11 mouse cellular contexts compared by ENCODE assay signal in the genomic region with DNA sequence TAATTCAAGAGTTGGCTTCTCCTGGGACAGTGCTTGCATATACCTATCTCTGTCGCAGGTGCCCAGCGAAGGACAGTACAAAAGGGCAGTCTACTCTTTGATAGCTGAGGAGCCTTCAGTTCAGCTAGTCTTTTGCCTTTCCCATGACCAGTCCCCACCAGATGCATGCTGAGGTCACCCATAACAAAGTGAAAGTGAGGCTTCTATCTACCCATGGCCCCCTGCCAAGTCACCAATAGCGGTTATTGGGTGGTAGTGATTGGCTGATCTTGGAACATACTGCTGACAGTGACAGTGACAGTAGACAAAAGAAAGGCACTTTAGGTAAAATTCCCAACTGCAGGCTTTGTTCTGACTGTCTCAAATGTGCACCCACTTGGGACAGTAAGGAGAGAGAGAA. TPM values are rescaled to one million over a fixed set of nuclear protein-coding genes. Genes with fewer than 3 reads are reported as not detected.
DNase-seq lines count a peak whose midpoint lies in the region; ATAC-seq and TF ChIP-seq lines count a peak whose summit lies in the region.
"Had no signal": no experiment of that assay in that cellular context is flagged by ENCODE, and none has a peak within 500 bp of the region (broad histone marks: within the 10 kb centered on the region; RNA-seq: fewer than 3 reads in every experiment).

No protein-coding gene starts in this region.

- no peak for ATAC-seq in heart, embryonic 13.5 days (ENCODE audit: extremely low read depth, insufficient number of reproducible peaks, low FRiP score, low TSS enrichment)
- ATAC-seq: CD4-positive, CD25-positive, alpha-beta regulatory T cell, adult 4 months had no signal

- H3K9me3 ChIP-seq in heart, embryonic 13.5 days: no peaks in the 10 kb centered on the region
- no peaks in the 10 kb centered on the region for H3K9me3 ChIP-seq in midbrain, embryonic 10.5 days (replicated peaks)
- H3K9me3 ChIP-seq: megakaryocyte, embryonic 14.5 days had no signal

- intact Hi-C loops in gastrocnemius, adult 2 months (cut with DNase I): no loop called here

- no peaks in the 10 kb centered on the region for H3K36me3 ChIP-seq in heart, embryonic 13.5 days
- peaks cover 58% of the 10 kb centered on the region for H3K36me3 ChIP-seq in midbrain, embryonic 10.5 days

- no peak overlapping the region for H3K4me3 ChIP-seq in heart, embryonic 13.5 days
- H3K4me3 ChIP-seq in gastrocnemius, adult 2 months: no peak overlapping the region
- no peak overlapping the region for H3K4me3 ChIP-seq in midbrain, embryonic 10.5 days
- H3K4me3 ChIP-seq: megakaryocyte, embryonic 14.5 days had no signal

- no peaks in the 10 kb centered on the region for H3K27me3 ChIP-seq in heart, embryonic 13.5 days (replicated peaks)
- no peaks in the 10 kb centered on the region for H3K27me3 ChIP-seq in midbrain, embryonic 10.5 days (ENCODE audit: low read depth, poor library complexity, severe bottlenecking)
- H3K27me3 ChIP-seq: megakaryocyte, embryonic 14.5 days had no signal

- no peak overlapping the region for H3K9ac ChIP-seq in heart, embryonic 13.5 days

- WGBS in heart, embryonic 13.5 days: 76% methylated on average over 3 of the region's 3 CpGs
- 93% methylated on average over 3 of the region's 3 CpGs for WGBS in midbrain, embryonic 10.5 days

- H3K4me1 ChIP-seq in heart, embryonic 13.5 days: peaks cover 35% of the 10 kb centered on the region
- H3K4me1 ChIP-seq in midbrain, embryonic 10.5 days: peaks cover 81% of the 10 kb centered on the region
- H3K4me1 ChIP-seq: megakaryocyte, embryonic 14.5 days had no signal

- TF ChIP-seq CTCF in gastrocnemius, adult 2 months (IDR thresholded peaks at IDR 0.05): no peak

- DNase-seq in heart, adult 11 months: no peak
- peak; percentile 30 for DNase-seq in 416B (ENCODE audit: low read depth)
- peak; percentile 44 to 56 for DNase-seq in adrenal gland, postnatal 36 days
- peak; percentile 35 for DNase-seq in lung, postnatal 14 days
- DNase-seq in natural killer cell, adult 2 months (ENCODE audit: low spot score in 2 of 2): no peak
- no peak for DNase-seq in gastrocnemius, adult 2 months
- no peak for DNase-seq in midbrain, embryonic 10.5 days (ENCODE audit: low spot score)
- DNase-seq: cerebellum, postnatal 25 days had no signal

- H3K27ac ChIP-seq in heart, embryonic 13.5 days (replicated peaks): 0 out of 2 replicates have a peak overlapping the region, but pooled peaks have one; percentile 7
- H3K27ac ChIP-seq in gastrocnemius, adult 2 months: no peak overlapping the region
- no peak overlapping the region; the same call in 1 of the 2 replicates for H3K27ac ChIP-seq in midbrain, embryonic 10.5 days (replicated peaks)

- 0 out of 2 replicates have a peak overlapping the region, but pooled peaks have one; percentile 22 for H3K4me2 ChIP-seq in heart, embryonic 13.5 days

RNA-seq across cellular contexts. Expression of a gene that starts 53.2 kb away (rescaled TPM):
- polyA plus RNA-seq in heart, embryonic 13.5 days (2015; fragmentation: Nextera tagmentation; extraction: Ambion mirVana): 21.4 TPM in 2 replicates
- total RNA-seq in adrenal gland, postnatal 36 days (2021): 10 to 100 TPM; 48.1 to 71.4 TPM
- total RNA-seq in gastrocnemius, adult 2 months (2021): 10 to 100 TPM in 1 of 2 experiments, 1 to 10 TPM in 1; 2.8 to 11.1 TPM
- polyA plus RNA-seq in midbrain, embryonic 10.5 days (2016; fragmentation: Nextera tagmentation; extraction: Ambion mirVana): 76.1 and 88.7 TPM in 2 replicates
- polyA plus RNA-seq: CD4-positive, CD25-positive, alpha-beta regulatory T cell, adult 4 months had no signal

Comparison
In these comparisons a context has a peak if more than half of its experiments do, and no peak if none do; other contexts are left out.
1. DNase-seq: peak in 416B (single experiment), adrenal gland, postnatal 36 days (2 of 2) and lung, postnatal 14 days (single experiment); none in heart, adult 11 months (single experiment), natural killer cell, adult 2 months (0 of 2), gastrocnemius, adult 2 months (single experiment) and midbrain, embryonic 10.5 days (single experiment).
2. RNA of a gene that starts 53.2 kb away (total RNA-seq): 48.1 to 71.4 TPM in adrenal gland, postnatal 36 days; 2.8 to 11.1 TPM in gastrocnemius, adult 2 months; every median in the first group is over 4 times any median in the second.